Mouse (Mus musculus) hindlimb bud, embryonic 11.5 days (tissue): ENCODE measurements at regions not wholly inside any gene's neighbourhood (a gene's known extent, or its start where the extent isn't known, plus 50 kb on each side); places are given as distances from the start of the nearest gene placed in this dataset.

Experiments
- DNase-seq: peaks from one replicate; pipeline ENCODE4 v3.0.0-alpha.2; 2012; ENCODE audit warnings: low read depth, low spot score; ENCODE audit errors: extremely low spot score

- no peak for DNase-seq
Observed at GRCm38 (mm10) chr8:6583337-6584096, 1478.4 kb upstream of the Slc10a2 start.

- no peak for DNase-seq
Observed at GRCm38 (mm10) chr8:6582732-6583131, 1477.6 kb upstream of the Slc10a2 start.

- DNase-seq = no peak
Observed at GRCm38 (mm10) chr8:6577868-6578634, 1472.9 kb upstream of the Slc10a2 start.

- DNase-seq = no peak
Observed at GRCm38 (mm10) chr8:6575241-6575640, 1470.1 kb upstream of the Slc10a2 start.

GRCm38 (mm10) chr8:6573492-6573891, 1468.3 kb upstream of the Slc10a2 start:
- no peak for DNase-seq

- DNase-seq = peak; percentile 56
Observed at GRCm38 (mm10) chr8:6572066-6572665, 1467.0 kb upstream of the Slc10a2 start.

- no peak for DNase-seq
Observed at GRCm38 (mm10) chr8:6550965-6551364, 1445.8 kb upstream of the Slc10a2 start.

- no peak for DNase-seq
Observed at GRCm38 (mm10) chr8:6527171-6527570, 1422.0 kb upstream of the Slc10a2 start.

- no peak for DNase-seq
Observed at GRCm38 (mm10) chr8:6515882-6516682, 1410.9 kb upstream of the Slc10a2 start.

- no peak for DNase-seq
Observed at GRCm38 (mm10) chr8:6492453-6492852, 1387.3 kb upstream of the Slc10a2 start.

- DNase-seq = no peak
Observed at GRCm38 (mm10) chr8:6481966-6482365, 1376.8 kb upstream of the Slc10a2 start.

- no peak for DNase-seq
Observed at GRCm38 (mm10) chr8:6471089-6471488, 1365.9 kb upstream of the Slc10a2 start.

GRCm38 (mm10) chr8:6456553-6457180, 1351.5 kb upstream of the Slc10a2 start:
- no peak for DNase-seq

- DNase-seq = no peak
Observed at GRCm38 (mm10) chr8:6448301-6448700, 1343.2 kb upstream of the Slc10a2 start.

- DNase-seq = no peak
Observed at GRCm38 (mm10) chr8:6439069-6439468, 1333.9 kb upstream of the Slc10a2 start.
